Mouse (Mus musculus): ENCODE results near the gene Arhgap45.

- TF ChIP-seq CTCF (conservative IDR thresholded peaks at IDR 0.05; ENCODE audit: low read length), result no peak
- no peak for TF ChIP-seq POU5F1 (IDR thresholded peaks at IDR 0.05; ENCODE audit: borderline replicate concordance, low read length)
These were observed 908 bp downstream of the Arhgap45 start for GRCm38 (mm10) chr10:80017361-80017760.
